Mouse (Mus musculus): ENCODE results near the gene Gm28035.

- no peak for TF ChIP-seq MAX (IDR thresholded peaks at IDR 0.05; ENCODE audit: low read depth)
- TF ChIP-seq TCF3 (IDR thresholded peaks at IDR 0.05; ENCODE audit: insufficient read length, low read depth): no peak
- no peak for TF ChIP-seq POLR2A (IDR thresholded peaks at IDR 0.05; ENCODE audit: insufficient read length, low read depth)
- no peak for TF ChIP-seq CEBPB (IDR thresholded peaks at IDR 0.05; ENCODE audit: insufficient read depth, poor library complexity, severe bottlenecking)
- no peak for TF ChIP-seq POLR2AphosphoS2 (IDR thresholded peaks at IDR 0.05; ENCODE audit: insufficient read length, low read depth)
- TF ChIP-seq TCF12 (IDR thresholded peaks at IDR 0.05; ENCODE audit: insufficient read depth, poor library complexity, severe bottlenecking): no peak
- no peak for TF ChIP-seq USF1 (IDR thresholded peaks at IDR 0.05; ENCODE audit: low read depth)
- TF ChIP-seq REST (IDR thresholded peaks at IDR 0.05; ENCODE audit: insufficient read depth, insufficient read length): no peak
Observed at GRCm38 (mm10) chr2:30316136-30316535, 75.8 kb downstream of the Gm28035 start.
